Mouse (Mus musculus) limb, embryonic 11.5 days (tissue): ENCODE measurements around the gene Rft1. TPM values are rescaled to one million over a fixed set of nuclear protein-coding genes. Genes with fewer than 3 reads are reported as not detected.

Experiments used
- ATAC-seq: fragments of 200-750 bp; cut with Nextera tagmentation; 2 replicates; pipeline ENCODE4 v1.8.0; 2017; ENCODE audit warnings: low read depth; ENCODE audit not compliant: insufficient number of reproducible peaks, low FRiP score, low TSS enrichment
- DNase-seq: peaks from one replicate; pipeline ENCODE4 v3.0.0-alpha.2; 2015; ENCODE audit warnings: low spot score
- H3K27ac ChIP-seq: fragments of 300-500 bp; sonication (generic); replicated peaks from 2 replicates; pipeline ENCODE4 v1.5.1; 2014; ENCODE audit warnings: low read depth, mild to moderate bottlenecking, low read length
- H3K27me3 ChIP-seq: fragments of 300-500 bp; sonication (generic); 2 replicates; pipeline ENCODE4 v1.6.1; 2014; ENCODE audit warnings: mild to moderate bottlenecking, low read length, mixed read lengths; ENCODE audit not compliant: control insufficient read depth, insufficient read depth
- H3K36me3 ChIP-seq: fragments of 300-500 bp; sonication (generic); 2 replicates; pipeline ENCODE4 v1.6.1; 2014; ENCODE audit warnings: mild to moderate bottlenecking, low read length, moderate library complexity, mixed read lengths; ENCODE audit not compliant: control insufficient read depth, insufficient read depth
- H3K4me1 ChIP-seq: fragments of 300-500 bp; sonication (generic); 2 replicates; pipeline ENCODE4 v1.6.1; 2014; ENCODE audit warnings: low read length, mixed read lengths; ENCODE audit not compliant: control insufficient read depth, insufficient read depth
- H3K4me2 ChIP-seq: fragments of 300-500 bp; sonication (generic); 2 replicates; pipeline ENCODE4 v1.6.1; 2014; ENCODE audit warnings: low read depth, mild to moderate bottlenecking, moderate library complexity; ENCODE audit not compliant: severe bottlenecking
- H3K4me3 ChIP-seq: fragments of 300-500 bp; sonication (generic); 2 replicates; pipeline ENCODE4 v1.5.1; 2014; ENCODE audit warnings: low read depth, low read length
- H3K9ac ChIP-seq: fragments of 300-500 bp; sonication (generic); 2 replicates; pipeline ENCODE4 v1.6.1; 2014; ENCODE audit warnings: mild to moderate bottlenecking, low read length
- H3K9me3 ChIP-seq: fragments of 300-500 bp; sonication (generic); 2 replicates; pipeline ENCODE4 v1.6.1; 2016; ENCODE audit warnings: low read length; ENCODE audit not compliant: control insufficient read depth
- WGBS: fragments of 180-500 bp; shearing (Covaris S2); extraction: QIAGEN DNeasy Blood & Tissue Kit; methylation state at CpG from one replicate; pipeline ENCODE4 v1.1.7; 2014; 5-methylcytosine and 5-hydroxymethylcytosine counted together
- polyA plus RNA-seq: library from polyadenylated mRNA; unstranded; fragments of >200 nt; fragmentation: Nextera tagmentation; extraction: Ambion mirVana; gene quantifications from 2 replicates; pipeline ENCODE4 v1.2.1, GENCODE M21; 2014

The Rft1 gene
- polyA plus RNA-seq, 1 experiment from 2014 or later, result 19.0 TPM

GRCm38 (mm10) chr14:30625856-30626726, 28.1 kb upstream of the Rft1 start, which contains the start of gene Prkcd:
TSS of gene Prkcd (minus strand) at chr14:30626210.
- H3K4me2 ChIP-seq, result peak within 1 kb of the TSS; percentile 72
- peak; percentile 79 for ATAC-seq
- peaks cover 5% of the 10 kb centered on the region for H3K4me1 ChIP-seq
- no peaks in the 10 kb centered on the region for H3K9me3 ChIP-seq
- H3K9ac ChIP-seq, result peak within 1 kb of the TSS; percentile 76
- peak within 1 kb of the TSS; percentile 76 for H3K4me3 ChIP-seq
- under 1% methylated on average over 62 of the region's 71 CpGs for WGBS
- no peaks in the 10 kb centered on the region for H3K27me3 ChIP-seq
- no peaks in the 10 kb centered on the region for H3K36me3 ChIP-seq
- DNase-seq, result peak; percentile 93
- no peak within 1 kb of the TSS; the same call in 1 of the 2 replicates for H3K27ac ChIP-seq

GRCm38 (mm10) chr14:30626756-30627742, 27.1 kb upstream of the Rft1 start:
- ATAC-seq (no peak), DNase-seq (no peak)
- WGBS, result 57% methylated on average over 12 of the region's 12 CpGs
- H3K4me3 ChIP-seq, result peak overlapping the region; percentile 76
- peak overlapping the region; percentile 72 for H3K4me2 ChIP-seq
- no peaks in the 10 kb centered on the region for H3K27me3 ChIP-seq
- H3K4me1 ChIP-seq, result peaks cover 5% of the 10 kb centered on the region
- H3K27ac ChIP-seq, result no peak overlapping the region
- no peak overlapping the region for H3K9ac ChIP-seq
- no peaks in the 10 kb centered on the region for H3K36me3 ChIP-seq
- H3K9me3 ChIP-seq, result no peaks in the 10 kb centered on the region

DNA sequence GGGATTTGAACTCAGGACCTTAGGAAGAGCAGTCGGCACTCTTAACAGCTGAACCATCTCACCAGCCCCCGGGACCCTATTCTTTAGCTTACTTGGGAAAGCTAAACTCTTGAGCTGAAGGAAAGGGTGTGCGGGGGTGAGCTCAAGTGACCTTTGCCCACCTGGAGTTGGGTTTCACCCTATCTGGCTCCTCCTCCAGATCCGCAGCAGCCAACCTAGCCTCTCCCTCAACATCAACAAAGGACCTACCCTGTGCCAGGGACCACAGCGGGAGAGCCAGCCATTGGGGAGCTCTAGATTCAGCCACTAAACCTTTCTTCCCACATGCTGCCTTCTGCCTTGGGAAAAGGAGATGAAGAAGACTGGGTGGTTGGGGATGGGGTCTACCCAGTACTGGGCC, 25.9 kb upstream of the Rft1 start:
- no peak overlapping the region for H3K27ac ChIP-seq
- H3K4me1 ChIP-seq, result peaks cover 5% of the 10 kb centered on the region
- no peak for ATAC-seq

DNA sequence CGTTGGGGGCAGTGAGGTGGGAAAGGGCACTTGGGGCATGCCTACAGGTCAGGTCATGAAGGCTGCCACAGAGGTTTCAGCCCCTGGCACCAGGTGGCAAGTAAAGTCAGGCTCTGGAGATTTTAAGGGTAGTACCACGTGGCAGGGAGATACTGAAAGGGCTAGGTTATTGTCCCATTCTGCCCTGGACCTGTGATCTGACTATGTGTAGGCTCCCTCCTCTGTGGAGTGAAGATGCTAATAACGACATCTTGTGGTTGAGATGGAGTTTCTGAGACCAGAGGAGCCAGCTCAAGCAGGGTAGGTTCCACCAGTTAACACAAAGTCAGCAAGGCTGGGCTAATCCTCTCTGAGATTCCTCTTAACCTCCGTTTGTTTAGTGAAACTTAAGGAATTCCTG, 24.3 kb upstream of the Rft1 start:
- no peaks in the 10 kb centered on the region for H3K9me3 ChIP-seq
- peaks cover 3% of the 10 kb centered on the region for H3K4me1 ChIP-seq
- no peak overlapping the region for H3K4me2 ChIP-seq
- H3K36me3 ChIP-seq, result no peaks in the 10 kb centered on the region
- WGBS, result 39% methylated on average over 4 of the region's 4 CpGs
- no peak overlapping the region for H3K27ac ChIP-seq
- H3K27me3 ChIP-seq, result no peaks in the 10 kb centered on the region
- DNase-seq (no peak), ATAC-seq (no peak)
- H3K9ac ChIP-seq, result no peak overlapping the region
- no peak overlapping the region for H3K4me3 ChIP-seq

More for the DNA sequence above, 25.9 kb upstream of the Rft1 start:
- H3K9me3 ChIP-seq, result no peaks in the 10 kb centered on the region
- no peak overlapping the region for H3K4me2 ChIP-seq
- DNase-seq, result no peak
- no peaks in the 10 kb centered on the region for H3K36me3 ChIP-seq
- no peaks in the 10 kb centered on the region for H3K27me3 ChIP-seq
- no peak overlapping the region for H3K4me3 ChIP-seq
- no peak overlapping the region for H3K9ac ChIP-seq
- WGBS, result 88% methylated on average over 5 of the region's 5 CpGs

- WGBS, result 77% methylated on average over 5 of the region's 5 CpGs
- no peak for ATAC-seq
Measured at GRCm38 (mm10) chr14:30630811-30631576, 23.2 kb upstream of the Rft1 start.

DNA sequence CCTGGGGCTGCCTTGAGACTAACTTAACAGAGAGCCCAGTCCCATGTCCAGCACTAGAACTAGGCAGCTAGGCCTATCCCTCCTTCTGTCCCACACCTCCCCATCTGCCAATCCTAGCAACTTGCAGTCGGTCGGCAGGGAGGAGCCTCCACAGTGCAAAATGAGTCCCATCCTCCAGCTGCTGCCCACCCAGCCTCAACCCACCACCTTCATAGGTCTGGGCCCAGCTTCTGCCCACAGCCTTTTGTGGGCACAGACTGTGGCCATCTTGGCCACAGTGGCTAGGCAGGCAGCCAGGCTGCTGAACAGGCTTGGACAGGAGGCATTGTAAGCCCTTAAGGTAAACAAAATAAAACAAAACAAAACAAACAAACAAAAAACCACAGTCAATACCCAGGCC, 22.3 kb upstream of the Rft1 start:
- DNase-seq (no peak), ATAC-seq (no peak)
- H3K4me1 ChIP-seq, result no peaks in the 10 kb centered on the region
- H3K4me3 ChIP-seq, result no peak overlapping the region
- H3K4me2 ChIP-seq, result no peak overlapping the region
- WGBS, result 44% methylated on average over 2 of the region's 2 CpGs
- H3K36me3 ChIP-seq, result no peaks in the 10 kb centered on the region
- H3K9me3 ChIP-seq, result no peaks in the 10 kb centered on the region
- no peak overlapping the region for H3K27ac ChIP-seq
- no peak overlapping the region for H3K9ac ChIP-seq
- H3K27me3 ChIP-seq, result no peaks in the 10 kb centered on the region

More at GRCm38 (mm10) chr14:30630811-30631576, 23.2 kb upstream of the Rft1 start:
- no peaks in the 10 kb centered on the region for H3K9me3 ChIP-seq
- no peaks in the 10 kb centered on the region for H3K36me3 ChIP-seq
- no peak overlapping the region for H3K27ac ChIP-seq
- H3K27me3 ChIP-seq, result no peaks in the 10 kb centered on the region
- DNase-seq, result no peak
- no peak overlapping the region for H3K4me3 ChIP-seq
- H3K9ac ChIP-seq, result no peak overlapping the region
- no peak overlapping the region for H3K4me2 ChIP-seq
- no peaks in the 10 kb centered on the region for H3K4me1 ChIP-seq

DNA sequence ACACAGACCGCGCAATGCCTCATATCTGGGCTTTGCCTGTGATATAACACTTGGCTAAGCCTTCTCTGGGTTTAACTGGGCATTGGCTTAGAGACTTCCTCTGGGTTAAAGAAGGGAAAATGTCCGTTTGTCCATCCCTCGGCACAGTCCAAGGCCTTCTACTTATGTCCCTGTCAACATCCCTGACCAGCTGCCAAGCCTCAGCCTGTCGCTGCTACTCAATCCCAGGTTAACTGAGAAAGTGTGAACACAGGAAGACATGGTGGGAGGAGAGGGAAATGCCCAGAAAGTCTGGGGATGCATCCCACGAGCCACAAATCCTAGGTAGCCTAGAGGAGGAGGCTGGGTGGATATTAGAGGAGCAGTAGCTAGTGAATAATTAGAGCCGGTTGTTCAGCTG, 20.5 kb upstream of the Rft1 start:
- Histone ChIP-seq H3K36me3 (no peaks in the 10 kb centered on the region), H3K9me3 (no peaks in the 10 kb centered on the region), H3K4me2 (no peak overlapping the region), H3K4me1 (no peaks in the 10 kb centered on the region), H3K27me3 (no peaks in the 10 kb centered on the region), H3K27ac (no peak overlapping the region), H3K9ac (no peak overlapping the region), H3K4me3 (no peak overlapping the region)
- ATAC-seq (no peak), DNase-seq (no peak)
- WGBS, result 66% methylated on average over 7 of the region's 7 CpGs

DNA sequence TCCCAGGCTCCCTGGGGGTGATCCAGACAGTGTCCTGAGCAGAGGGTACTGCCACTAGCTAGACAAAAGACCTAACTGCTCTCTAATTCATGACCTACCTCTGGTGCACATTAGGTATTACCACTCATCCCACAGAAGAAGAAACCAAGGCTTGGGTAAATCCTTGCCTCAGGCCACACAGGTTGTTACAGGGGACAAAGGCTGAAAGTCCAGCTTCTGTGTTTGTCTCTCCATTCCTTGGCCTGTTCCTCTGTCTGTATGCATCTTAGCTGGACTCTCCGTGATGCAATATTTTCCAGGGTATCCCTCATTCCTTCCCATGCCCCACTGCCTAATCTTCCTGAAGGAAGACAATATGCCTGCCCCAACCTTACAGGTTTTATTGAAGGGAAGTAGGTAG, 19.7 kb upstream of the Rft1 start:
- Histone ChIP-seq H3K36me3 (no peaks in the 10 kb centered on the region), H3K27ac (no peak overlapping the region), H3K4me3 (no peak overlapping the region), H3K9ac (no peak overlapping the region), H3K4me2 (no peak overlapping the region), H3K9me3 (no peaks in the 10 kb centered on the region), H3K27me3 (no peaks in the 10 kb centered on the region), H3K4me1 (no peaks in the 10 kb centered on the region)
- ATAC-seq, result no peak
- no peak for DNase-seq
- WGBS, result 100% methylated on average over 1 of the region's 1 CpGs
